Mouse (Mus musculus) cerebellum, adult 9-10 months (tissue): ENCODE results near the gene Stx6.

Experiments
- DNase-seq: peaks from one replicate; pipeline ENCODE4 v3.0.0; 2022

Stx6 gene

GRCm38 (mm10) chr1:155210011-155210763, 51.7 kb downstream of the Stx6 start:
- peak; percentile 77 for DNase-seq

- DNase-seq, result no peak
These were observed 52.5 kb downstream of the Stx6 start for GRCm38 (mm10) chr1:155211017-155211416.

GRCm38 (mm10) chr1:155212081-155212480, 53.6 kb downstream of the Stx6 start:
- no peak for DNase-seq

- no peak for DNase-seq
These were observed 54.0 kb downstream of the Stx6 start for GRCm38 (mm10) chr1:155212493-155212892.

- DNase-seq, result no peak
These were observed 54.6 kb downstream of the Stx6 start for GRCm38 (mm10) chr1:155212936-155213774.

GRCm38 (mm10) chr1:155213912-155214311, 55.4 kb downstream of the Stx6 start:
- no peak for DNase-seq

- no peak for DNase-seq
These were observed 56.7 kb downstream of the Stx6 start for GRCm38 (mm10) chr1:155215066-155215764.

- no peak for DNase-seq
These were observed 57.8 kb downstream of the Stx6 start for GRCm38 (mm10) chr1:155216313-155216712.

GRCm38 (mm10) chr1:155216844-155217243, 58.3 kb downstream of the Stx6 start:
- DNase-seq, result no peak

GRCm38 (mm10) chr1:155217865-155218541, 59.5 kb downstream of the Stx6 start:
- peak; percentile 79 for DNase-seq

- DNase-seq, result no peak
These were observed 60.4 kb downstream of the Stx6 start for GRCm38 (mm10) chr1:155218924-155219323.

- DNase-seq, result no peak
These were observed 63.7 kb downstream of the Stx6 start for GRCm38 (mm10) chr1:155222101-155222669.

- DNase-seq, result no peak
These were observed 64.5 kb downstream of the Stx6 start for GRCm38 (mm10) chr1:155223036-155223435.

- DNase-seq, result peak; percentile 85
These were observed 65.5 kb downstream of the Stx6 start for GRCm38 (mm10) chr1:155223849-155224554.

GRCm38 (mm10) chr1:155229464-155230411, 71.2 kb downstream of the Stx6 start:
- DNase-seq, result peak; percentile 59

- peak; percentile 43 for DNase-seq
These were observed 73.9 kb downstream of the Stx6 start for GRCm38 (mm10) chr1:155232385-155232784.

GRCm38 (mm10) chr1:155232786-155233185, 74.3 kb downstream of the Stx6 start:
- peak; percentile 69 for DNase-seq

- DNase-seq, result no peak
These were observed 74.9 kb downstream of the Stx6 start for GRCm38 (mm10) chr1:155233378-155233777.

- peak; percentile 65 for DNase-seq
These were observed 75.6 kb downstream of the Stx6 start for GRCm38 (mm10) chr1:155233931-155234607.

GRCm38 (mm10) chr1:155235641-155236040, 77.1 kb downstream of the Stx6 start:
- no peak for DNase-seq
